Mouse (Mus musculus): ENCODE measurements at regions not wholly inside any gene's neighbourhood (a gene's known extent, or its start where the extent isn't known, plus 50 kb on each side); places are given as distances from the start of the nearest gene placed in this dataset.

DNA sequence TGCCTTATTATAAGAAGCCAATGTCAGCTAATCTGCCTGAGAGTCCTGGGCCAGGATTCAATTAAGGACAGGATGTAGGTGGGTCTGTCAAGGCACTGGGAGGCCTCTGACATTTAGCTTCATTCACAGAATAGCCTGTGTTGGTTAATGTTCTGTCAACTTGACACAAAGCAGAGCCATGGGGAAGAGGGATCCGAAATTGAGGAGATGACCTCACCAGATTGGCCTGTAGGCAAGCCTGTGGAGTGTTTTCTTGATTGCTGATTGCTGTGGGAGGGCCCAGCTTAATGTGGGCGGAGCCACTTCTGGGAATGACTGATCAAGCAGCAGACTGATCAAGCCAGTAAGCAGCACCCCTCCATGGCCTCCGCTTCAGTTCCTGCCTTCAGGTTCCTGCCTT lies 548.5 kb downstream of the Dok5 start:
- 66% methylated on average over 3 of the region's 3 CpGs for WGBS
- ATAC-seq (ENCODE audit: borderline replicate concordance, extremely low read depth, low FRiP score, low TSS enrichment) = no peak; the same call in 1 of the 2 replicates
- no peaks in the 10 kb centered on the region for H3K9me3 ChIP-seq

DNA sequence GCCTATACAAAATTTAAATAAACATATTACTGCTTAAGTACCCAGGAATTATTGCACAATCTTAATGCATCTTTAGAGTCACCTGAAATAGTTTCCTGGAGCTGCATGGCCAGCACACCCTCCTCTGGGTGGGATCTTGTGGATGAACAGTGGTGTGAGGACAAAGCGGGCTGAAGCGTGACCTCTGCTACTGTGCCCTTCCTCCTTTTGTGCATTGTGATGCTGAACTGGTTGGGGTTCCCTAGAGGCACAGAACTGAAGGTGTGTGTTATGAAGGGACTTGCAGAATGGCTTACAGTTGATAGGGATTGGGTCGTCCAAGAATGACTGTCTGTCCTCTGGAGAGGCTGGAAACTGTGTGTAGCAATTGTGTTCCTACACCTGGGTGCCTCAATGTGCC lies 547.7 kb downstream of the Dok5 start:
- no peak for ATAC-seq (ENCODE audit: borderline replicate concordance, extremely low read depth, low FRiP score, low TSS enrichment)
- 73% methylated on average over 3 of the region's 3 CpGs for WGBS

More for the DNA sequence above, 548.5 kb downstream of the Dok5 start:
- Histone ChIP-seq H3K9ac (no peak overlapping the region), H3K4me2 (no peak overlapping the region), H3K4me3 (no peak overlapping the region), H3K27ac (no peak overlapping the region), H3K36me3 (no peaks in the 10 kb centered on the region), H3K4me1 (no peaks in the 10 kb centered on the region), H3K27me3 (no peaks in the 10 kb centered on the region)

DNA sequence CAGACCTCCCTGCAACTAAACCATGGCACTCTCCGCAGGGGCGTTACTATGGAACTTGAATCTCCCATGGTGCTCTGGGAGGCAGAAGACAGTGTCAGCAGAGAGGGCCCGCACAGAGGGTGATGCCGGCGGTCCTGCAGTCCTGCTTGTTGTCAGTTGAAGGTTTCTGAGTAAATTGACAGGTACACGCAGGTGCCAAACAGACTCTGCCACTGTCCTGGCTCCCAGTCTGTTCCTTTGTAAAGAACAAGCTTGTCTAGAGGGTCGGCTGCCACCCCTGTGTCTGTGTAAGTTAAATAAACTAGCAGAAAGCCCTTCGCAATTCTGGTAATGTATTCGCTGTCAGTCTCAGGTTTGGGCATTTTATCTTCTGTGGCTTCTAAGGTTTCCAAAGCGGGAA lies 521.6 kb downstream of the Dok5 start:
- WGBS = 15% methylated on average over 10 of the region's 10 CpGs
- Histone ChIP-seq H3K9ac (no peak overlapping the region), H3K9me3 (no peaks in the 10 kb centered on the region), H3K4me3 (no peak overlapping the region), H3K4me2 (no peak overlapping the region; the same call in 1 of the 2 replicates), H3K36me3 (no peaks in the 10 kb centered on the region), H3K4me1 (no peaks in the 10 kb centered on the region), H3K27me3 (no peaks in the 10 kb centered on the region), H3K27ac (no peak overlapping the region)
- ATAC-seq (ENCODE audit: borderline replicate concordance, extremely low read depth, low FRiP score, low TSS enrichment) = no peak

More for the DNA sequence above, 547.7 kb downstream of the Dok5 start:
- Histone ChIP-seq H3K27ac (no peak overlapping the region), H3K4me3 (no peak overlapping the region), H3K9ac (no peak overlapping the region), H3K36me3 (no peaks in the 10 kb centered on the region), H3K27me3 (no peaks in the 10 kb centered on the region), H3K4me1 (no peaks in the 10 kb centered on the region), H3K9me3 (no peaks in the 10 kb centered on the region), H3K4me2 (no peak overlapping the region)

DNA sequence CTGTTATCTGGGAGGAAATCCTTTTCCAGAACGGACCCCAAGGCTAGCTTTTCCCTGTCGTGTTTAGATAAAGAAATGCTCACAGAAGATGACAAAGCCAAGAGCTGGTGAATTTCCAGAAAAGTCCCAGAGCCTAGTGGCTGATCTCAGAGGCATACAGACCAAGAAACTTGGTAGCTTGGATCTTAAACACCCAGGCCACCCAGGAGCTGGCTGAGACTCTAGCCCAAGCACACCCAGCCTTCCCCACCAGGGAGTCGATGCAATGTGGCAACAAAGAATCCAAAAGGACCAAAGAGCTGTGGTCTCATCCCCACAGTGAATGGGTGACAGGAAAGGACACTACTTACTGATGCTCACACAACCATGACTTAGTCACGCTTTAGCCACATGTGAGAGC lies 513.8 kb downstream of the Dok5 start:
- Histone ChIP-seq H3K4me1 (no peaks in the 10 kb centered on the region), H3K4me3 (no peak overlapping the region), H3K9ac (no peak overlapping the region), H3K27ac (no peak overlapping the region), H3K4me2 (no peak overlapping the region), H3K27me3 (no peaks in the 10 kb centered on the region), H3K36me3 (no peaks in the 10 kb centered on the region), H3K9me3 (no peaks in the 10 kb centered on the region)
- ATAC-seq (ENCODE audit: borderline replicate concordance, extremely low read depth, low FRiP score, low TSS enrichment) = no peak
- 48% methylated on average over 4 of the region's 4 CpGs for WGBS

DNA sequence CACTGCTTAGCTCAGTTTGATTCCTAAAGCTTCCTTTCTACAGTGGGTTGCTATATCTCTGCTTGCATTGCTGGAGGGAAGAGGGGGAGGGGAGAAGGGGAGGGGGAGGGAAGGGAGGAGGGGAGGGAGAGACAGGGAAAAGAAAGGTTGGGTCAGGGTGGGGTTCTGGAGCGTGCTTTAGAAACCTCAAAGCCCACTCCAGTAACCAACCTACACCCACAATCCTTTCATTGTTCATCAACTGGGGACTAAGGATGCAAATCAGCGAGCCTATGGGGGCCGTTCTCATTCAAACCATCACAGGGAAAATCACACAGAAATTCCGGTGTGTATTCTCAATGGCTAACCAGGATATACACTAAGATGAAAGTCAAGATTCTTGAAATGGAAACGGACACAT lies 510.7 kb downstream of the Dok5 start:
- no peaks in the 10 kb centered on the region for H3K27me3 ChIP-seq
- no peaks in the 10 kb centered on the region for H3K9me3 ChIP-seq
- H3K9ac ChIP-seq = no peak overlapping the region
- ATAC-seq (ENCODE audit: borderline replicate concordance, extremely low read depth, low FRiP score, low TSS enrichment) = no peak
- no peaks in the 10 kb centered on the region for H3K36me3 ChIP-seq
- H3K4me1 ChIP-seq = no peaks in the 10 kb centered on the region
- 73% methylated on average over 5 of the region's 5 CpGs for WGBS
- H3K27ac ChIP-seq = no peak overlapping the region
- no peak overlapping the region for H3K4me2 ChIP-seq
- H3K4me3 ChIP-seq = no peak overlapping the region

DNA sequence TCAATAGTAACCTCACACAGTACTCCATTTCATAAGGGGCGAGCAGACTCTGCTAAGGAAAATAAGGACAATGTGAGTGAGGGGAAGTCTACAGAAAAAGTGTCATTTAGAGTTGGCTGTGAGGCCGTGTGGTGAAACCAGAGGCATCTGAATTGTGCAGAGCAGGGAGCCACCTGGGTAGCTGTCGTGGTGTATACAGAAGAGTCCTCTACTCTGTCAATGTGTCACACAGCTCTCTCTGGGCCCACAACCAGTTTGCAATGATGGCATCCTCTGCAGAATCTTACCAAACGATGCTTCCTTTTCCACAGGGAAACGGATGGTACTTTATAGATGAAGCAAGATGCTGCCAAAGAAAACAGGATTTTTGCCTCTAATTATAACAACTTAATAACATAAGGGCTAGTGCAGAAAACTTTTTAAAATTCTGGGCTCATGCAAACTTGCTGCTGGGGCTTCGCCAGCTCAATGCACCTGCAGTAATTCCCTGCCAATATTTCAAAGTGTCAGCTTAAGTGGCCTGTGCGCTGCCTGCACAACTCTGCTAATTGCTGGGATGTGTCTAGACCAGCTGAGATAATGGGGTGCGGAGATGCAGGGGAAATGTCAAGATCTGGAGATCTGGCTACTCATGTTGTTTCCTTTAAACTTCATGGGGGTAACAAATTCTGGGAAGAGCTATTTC lies 505.8 kb downstream of the Dok5 start:
- H3K4me2 ChIP-seq = no peak overlapping the region
- no peaks in the 10 kb centered on the region for H3K4me1 ChIP-seq
- no peak for ATAC-seq (ENCODE audit: borderline replicate concordance, extremely low read depth, low FRiP score, low TSS enrichment)
- no peak overlapping the region for H3K4me3 ChIP-seq
- H3K27ac ChIP-seq = no peak overlapping the region
- no peaks in the 10 kb centered on the region for H3K9me3 ChIP-seq
- no peak overlapping the region for H3K9ac ChIP-seq
- no peaks in the 10 kb centered on the region for H3K27me3 ChIP-seq
- H3K36me3 ChIP-seq = no peaks in the 10 kb centered on the region
- 58% methylated on average over 8 of the region's 8 CpGs for WGBS

DNA sequence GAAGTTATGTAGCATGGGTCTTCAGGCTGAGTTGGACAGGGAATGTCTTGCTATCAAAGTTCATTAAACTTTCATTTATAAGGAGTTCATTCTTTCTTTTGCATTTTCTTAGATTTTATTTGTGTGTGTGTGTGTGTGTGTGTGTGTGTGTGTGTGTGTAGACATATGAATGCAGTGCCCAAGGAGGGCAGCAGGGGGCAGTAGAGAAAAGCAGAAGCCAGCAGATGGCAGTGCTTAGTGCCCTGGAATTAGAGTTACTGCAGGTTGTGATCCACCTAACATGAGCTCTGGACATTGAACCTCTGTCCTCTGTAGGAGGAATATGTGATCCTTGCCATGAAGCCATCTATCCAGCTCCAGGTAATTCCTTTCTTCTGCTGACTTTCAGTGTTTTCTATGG lies 501.2 kb downstream of the Dok5 start:
- no peaks in the 10 kb centered on the region for H3K4me1 ChIP-seq
- no peak overlapping the region for H3K9ac ChIP-seq
- ATAC-seq (ENCODE audit: borderline replicate concordance, extremely low read depth, low FRiP score, low TSS enrichment) = no peak
- no peak overlapping the region for H3K4me3 ChIP-seq
- no peaks in the 10 kb centered on the region for H3K9me3 ChIP-seq
- H3K27ac ChIP-seq = no peak overlapping the region
- no peak overlapping the region for H3K4me2 ChIP-seq
- no peaks in the 10 kb centered on the region for H3K27me3 ChIP-seq
- H3K36me3 ChIP-seq = no peaks in the 10 kb centered on the region

DNA sequence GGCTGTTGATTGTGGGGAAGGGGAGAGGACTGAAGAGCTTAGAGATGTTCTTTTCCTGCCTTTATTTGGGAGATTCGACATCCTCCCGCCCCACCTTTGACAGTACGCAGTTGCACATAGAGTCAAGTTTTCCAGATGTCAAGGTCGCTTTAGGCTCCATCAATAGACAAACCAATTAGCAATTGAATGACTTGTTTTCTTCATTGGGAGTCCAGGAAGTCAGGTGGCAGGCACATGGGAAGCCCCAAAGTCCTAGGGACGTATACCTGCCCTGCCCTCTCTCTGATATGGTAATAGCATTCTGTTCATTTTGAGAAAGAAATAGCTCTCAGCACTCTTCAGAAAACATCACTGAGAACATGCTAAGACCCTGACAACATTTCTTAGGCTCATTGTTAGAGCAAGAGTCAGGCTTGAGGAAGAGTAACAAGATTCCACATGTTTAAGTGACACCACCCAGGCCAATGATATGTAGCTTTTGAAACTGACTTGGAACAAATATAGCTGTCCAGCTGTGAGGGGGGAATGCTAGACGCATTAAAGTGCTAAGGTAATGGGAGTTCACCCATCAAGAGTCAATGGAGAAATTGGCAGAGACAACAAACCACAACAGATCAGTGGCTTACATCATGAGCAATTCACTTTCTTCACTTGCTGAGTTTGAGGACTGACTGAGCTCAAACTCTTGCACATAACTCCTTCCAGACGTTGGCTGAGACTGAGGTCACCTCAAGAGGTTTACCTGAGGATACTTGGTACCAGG lies 499.9 kb downstream of the Dok5 start:
- 75% methylated on average over 7 of the region's 7 CpGs for WGBS
- Histone ChIP-seq H3K36me3 (no peaks in the 10 kb centered on the region), H3K4me3 (no peak overlapping the region), H3K27me3 (no peaks in the 10 kb centered on the region), H3K4me1 (no peaks in the 10 kb centered on the region), H3K9me3 (no peaks in the 10 kb centered on the region), H3K27ac (no peak overlapping the region), H3K9ac (no peak overlapping the region), H3K4me2 (no peak overlapping the region)
- ATAC-seq (ENCODE audit: borderline replicate concordance, extremely low read depth, low FRiP score, low TSS enrichment) = no peak

DNA sequence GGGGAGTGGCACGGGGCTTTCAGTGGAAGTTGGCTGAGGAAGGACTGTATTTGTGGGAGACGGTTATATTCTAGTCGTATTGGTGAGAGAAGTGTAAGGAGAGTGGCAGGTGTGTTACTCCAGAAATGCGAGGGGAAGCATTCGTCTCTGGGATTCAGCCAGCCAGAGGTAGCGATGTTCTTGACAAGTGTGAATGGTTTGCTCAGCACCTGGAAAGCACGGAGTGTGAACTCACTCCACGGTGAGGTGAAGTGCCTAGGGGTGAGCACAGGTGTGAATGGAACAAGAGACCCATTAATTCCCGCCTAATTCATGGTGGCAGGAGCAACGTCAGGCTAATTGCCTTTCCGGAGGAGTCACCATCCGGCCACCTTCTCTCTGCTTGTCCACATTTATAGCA lies 498.9 kb downstream of the Dok5 start:
- WGBS = 71% methylated on average over 12 of the region's 12 CpGs
- ATAC-seq (ENCODE audit: borderline replicate concordance, extremely low read depth, low FRiP score, low TSS enrichment) = no peak
- no peak overlapping the region for H3K9ac ChIP-seq

DNA sequence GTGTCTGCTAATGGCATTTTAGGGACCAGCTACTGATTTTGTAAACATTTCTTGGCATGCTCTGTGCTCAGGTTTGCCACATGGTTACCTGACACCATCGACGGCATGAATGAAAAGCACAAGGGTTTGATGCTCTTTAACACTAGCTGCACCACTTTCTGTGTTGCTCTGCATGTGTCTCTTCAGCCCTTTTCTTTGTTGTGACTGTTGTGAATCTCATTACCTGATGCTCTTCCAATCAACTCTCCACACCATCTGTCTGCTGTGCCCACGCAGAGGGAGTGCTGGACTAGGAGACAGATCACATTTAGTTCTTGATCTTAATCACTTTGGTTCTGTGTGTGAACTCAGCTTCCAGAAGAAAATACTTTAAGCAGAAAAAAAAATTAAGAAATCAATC lies 496.6 kb downstream of the Dok5 start:
- no peaks in the 10 kb centered on the region for H3K9me3 ChIP-seq
- WGBS = 58% methylated on average over 3 of the region's 3 CpGs
- H3K4me3 ChIP-seq = no peak overlapping the region
- H3K27me3 ChIP-seq = no peaks in the 10 kb centered on the region
- H3K9ac ChIP-seq = no peak overlapping the region
- no peaks in the 10 kb centered on the region for H3K4me1 ChIP-seq
- no peak overlapping the region for H3K27ac ChIP-seq
- H3K36me3 ChIP-seq = no peaks in the 10 kb centered on the region
- ATAC-seq (ENCODE audit: borderline replicate concordance, extremely low read depth, low FRiP score, low TSS enrichment) = no peak
- no peak overlapping the region for H3K4me2 ChIP-seq

More for the DNA sequence above, 498.9 kb downstream of the Dok5 start:
- Histone ChIP-seq H3K4me1 (no peaks in the 10 kb centered on the region), H3K27me3 (no peaks in the 10 kb centered on the region), H3K9me3 (no peaks in the 10 kb centered on the region), H3K4me3 (no peak overlapping the region), H3K36me3 (no peaks in the 10 kb centered on the region), H3K4me2 (no peak overlapping the region), H3K27ac (no peak overlapping the region)

DNA sequence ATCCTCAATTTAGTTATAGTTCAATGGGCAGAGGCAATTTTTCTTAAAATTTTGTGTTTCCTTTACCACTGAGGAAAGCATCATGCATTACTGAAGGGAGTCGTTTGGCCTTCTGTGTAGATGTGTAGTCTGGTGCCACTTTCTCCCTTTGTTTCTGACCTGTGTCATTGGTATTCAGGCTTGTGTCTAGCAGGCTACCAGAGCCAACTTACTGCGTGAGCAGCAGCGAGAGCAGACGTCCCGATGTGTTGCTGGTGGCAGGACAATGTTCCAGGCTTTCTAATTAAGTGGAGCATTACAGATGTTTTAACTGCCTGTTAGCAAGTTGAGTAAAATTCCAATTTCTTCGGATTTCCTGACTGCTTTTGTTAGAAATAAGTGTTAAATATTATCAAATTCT lies 482.2 kb downstream of the Dok5 start:
- H3K9ac ChIP-seq = no peak overlapping the region
- no peak overlapping the region for H3K27ac ChIP-seq
- 75% methylated on average over 6 of the region's 6 CpGs for WGBS
- no peak for ATAC-seq (ENCODE audit: borderline replicate concordance, extremely low read depth, low FRiP score, low TSS enrichment)
- no peak overlapping the region for H3K4me2 ChIP-seq
- no peaks in the 10 kb centered on the region for H3K4me1 ChIP-seq
- H3K4me3 ChIP-seq = no peak overlapping the region
- no peaks in the 10 kb centered on the region for H3K9me3 ChIP-seq
- H3K36me3 ChIP-seq = no peaks in the 10 kb centered on the region
- no peaks in the 10 kb centered on the region for H3K27me3 ChIP-seq

DNA sequence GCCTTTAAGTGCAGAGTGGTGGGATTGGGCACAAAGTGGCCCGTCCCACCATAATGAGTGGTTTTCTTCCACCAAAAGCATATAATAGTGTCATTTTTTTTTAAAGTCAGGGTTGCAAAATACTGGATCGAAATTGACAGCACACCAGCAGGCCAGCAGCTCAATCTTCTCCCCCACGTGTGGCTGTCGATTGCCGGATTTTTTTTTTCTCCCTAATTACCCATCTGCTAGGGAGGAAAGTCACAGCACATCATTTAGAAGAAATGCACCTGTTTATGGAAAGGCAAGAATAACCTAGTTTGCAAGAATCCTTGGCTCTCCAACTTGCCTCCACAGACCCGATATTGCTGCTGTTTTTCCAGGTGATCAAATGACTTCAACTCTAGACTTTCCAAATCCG lies 464.9 kb downstream of the Dok5 start:
- no peak overlapping the region for H3K4me2 ChIP-seq
- no peak overlapping the region for H3K4me3 ChIP-seq
- H3K27me3 ChIP-seq = no peaks in the 10 kb centered on the region
- no peaks in the 10 kb centered on the region for H3K9me3 ChIP-seq
- 72% methylated on average over 7 of the region's 7 CpGs for WGBS
- no peaks in the 10 kb centered on the region for H3K4me1 ChIP-seq
- H3K27ac ChIP-seq = no peak overlapping the region
- no peak for ATAC-seq (ENCODE audit: borderline replicate concordance, extremely low read depth, low FRiP score, low TSS enrichment)
- H3K9ac ChIP-seq = no peak overlapping the region
- H3K36me3 ChIP-seq = no peaks in the 10 kb centered on the region
